Mouse (Mus musculus) natural killer cell, adult 2 months (primary cell): ENCODE measurements around the gene 1700034I23Rik.
"Not testable (repeated sequence)": the region's sequence is repeated elsewhere in the genome, so short reads cannot be mapped to it uniquely, and the experiment has no call there.

Source experiments
- DNase-seq, 2 experiments: peaks; one replicate each; pipeline ENCODE4 v3.0.0; 2022; ENCODE audit warnings: low spot score in 2 of 2

1700034I23Rik gene

DNA sequence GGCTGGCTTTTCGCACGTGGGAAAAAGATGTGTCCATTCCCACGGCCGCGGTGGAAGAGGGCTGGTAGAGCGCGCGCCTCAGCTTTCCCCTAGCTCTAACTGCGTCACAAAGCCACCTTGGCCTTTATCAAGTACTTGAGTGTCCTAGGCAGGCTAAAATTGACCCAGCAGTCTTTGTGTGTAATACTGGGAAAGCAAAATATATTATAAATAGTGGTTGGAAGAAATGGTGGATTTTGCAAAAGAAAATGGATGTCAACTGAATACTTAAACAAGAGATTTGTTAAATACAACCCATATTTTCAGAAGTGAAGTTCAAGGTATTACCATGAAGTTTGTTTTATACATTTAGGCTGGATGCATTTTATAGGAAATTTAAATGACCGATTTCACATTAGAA is at the start of gene 1700034I23Rik:
TSS of gene 1700034I23Rik (minus strand) at position 101 of the 400 bp plus-strand sequence.
- not testable (repeated sequence) for DNase-seq

DNA sequence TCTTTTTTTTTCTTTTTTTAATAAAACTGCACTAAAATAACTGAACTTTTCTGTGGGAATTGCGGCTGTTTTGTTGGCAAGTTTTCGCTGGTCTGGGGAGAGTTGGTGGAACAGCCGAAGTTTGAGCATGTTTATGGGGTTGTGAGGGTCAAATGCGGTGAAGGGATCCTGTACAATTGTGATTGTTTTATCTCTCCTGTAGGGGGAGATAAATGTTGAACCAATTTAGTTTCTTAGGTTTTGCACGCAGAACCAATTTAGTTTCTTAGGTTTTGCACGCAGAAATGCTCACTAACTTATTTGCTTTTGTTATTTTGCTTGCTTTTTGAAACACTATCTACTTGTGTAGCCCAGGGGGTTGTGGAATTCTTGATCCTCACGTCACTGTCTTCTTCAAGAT is 49.0 kb upstream of the 1700034I23Rik start:
- peak; percentile 5 to 16 for DNase-seq

DNA sequence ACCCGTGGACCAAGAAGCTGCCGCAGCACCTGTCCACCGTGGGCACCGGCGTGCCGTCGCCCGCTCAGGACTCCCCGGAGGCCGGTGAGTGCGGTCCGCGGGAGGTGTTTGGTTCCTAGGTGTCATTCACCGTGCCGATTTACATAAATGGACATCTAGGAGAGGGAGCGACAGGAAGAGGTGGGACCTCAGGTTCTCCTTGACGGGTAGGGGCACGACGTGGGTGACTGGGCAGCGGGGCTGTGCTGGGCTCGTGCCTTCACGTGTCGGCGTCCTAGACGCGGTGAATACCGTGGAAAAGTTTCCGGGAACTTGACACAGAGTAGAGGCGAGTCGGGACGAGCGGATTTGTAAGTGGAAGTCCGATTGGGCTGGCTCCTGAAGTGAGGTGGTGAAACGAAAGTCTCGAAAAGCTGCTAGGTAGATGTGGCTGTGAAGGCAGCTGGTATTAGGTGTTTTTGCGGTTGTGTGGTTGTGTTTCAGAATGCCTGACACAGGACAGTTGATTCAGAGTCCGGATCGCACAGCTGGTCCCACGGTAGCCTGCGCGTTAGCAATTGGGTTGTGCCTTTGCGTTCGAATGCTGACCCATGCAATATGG is 48.4 kb upstream of the 1700034I23Rik start:
- peak; percentile 18 to 41 for DNase-seq

DNA sequence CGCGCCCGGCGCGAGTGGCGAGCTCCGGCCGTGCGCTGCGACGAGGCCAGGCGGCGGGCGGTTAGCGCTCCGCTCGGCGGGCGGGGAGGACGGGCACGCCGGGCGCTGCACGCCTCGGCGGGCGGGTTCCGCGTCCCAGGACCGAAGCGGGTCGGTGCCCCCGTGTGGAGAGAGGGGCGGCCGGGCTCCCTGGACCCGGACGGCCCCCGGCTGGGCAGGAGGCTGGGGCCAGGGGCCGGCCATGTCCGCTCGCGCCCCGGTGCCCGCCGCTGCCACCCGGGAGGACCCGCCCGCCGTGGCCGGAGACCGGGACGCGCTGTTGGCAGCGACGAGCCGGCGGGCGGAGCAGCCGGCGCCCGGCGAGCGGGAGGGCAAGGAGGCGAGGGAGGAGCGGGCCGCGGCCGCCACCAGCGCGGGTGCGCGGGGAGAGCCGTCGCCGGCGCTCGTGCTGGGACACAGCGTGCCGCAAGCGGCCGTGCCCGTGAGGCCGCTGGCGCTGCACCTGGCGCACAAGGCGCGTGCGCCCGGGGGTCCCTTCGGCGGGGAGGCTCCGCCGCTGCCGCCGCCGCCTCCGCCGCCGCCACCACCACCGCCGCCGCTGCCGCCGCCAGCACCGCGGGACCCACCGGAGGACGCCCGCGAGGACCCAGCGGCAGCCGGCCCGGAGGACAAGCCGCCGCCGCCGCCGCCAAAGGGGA is 47.7 kb upstream of the 1700034I23Rik start:
- peak; percentile 3 to 28 for DNase-seq

DNA sequence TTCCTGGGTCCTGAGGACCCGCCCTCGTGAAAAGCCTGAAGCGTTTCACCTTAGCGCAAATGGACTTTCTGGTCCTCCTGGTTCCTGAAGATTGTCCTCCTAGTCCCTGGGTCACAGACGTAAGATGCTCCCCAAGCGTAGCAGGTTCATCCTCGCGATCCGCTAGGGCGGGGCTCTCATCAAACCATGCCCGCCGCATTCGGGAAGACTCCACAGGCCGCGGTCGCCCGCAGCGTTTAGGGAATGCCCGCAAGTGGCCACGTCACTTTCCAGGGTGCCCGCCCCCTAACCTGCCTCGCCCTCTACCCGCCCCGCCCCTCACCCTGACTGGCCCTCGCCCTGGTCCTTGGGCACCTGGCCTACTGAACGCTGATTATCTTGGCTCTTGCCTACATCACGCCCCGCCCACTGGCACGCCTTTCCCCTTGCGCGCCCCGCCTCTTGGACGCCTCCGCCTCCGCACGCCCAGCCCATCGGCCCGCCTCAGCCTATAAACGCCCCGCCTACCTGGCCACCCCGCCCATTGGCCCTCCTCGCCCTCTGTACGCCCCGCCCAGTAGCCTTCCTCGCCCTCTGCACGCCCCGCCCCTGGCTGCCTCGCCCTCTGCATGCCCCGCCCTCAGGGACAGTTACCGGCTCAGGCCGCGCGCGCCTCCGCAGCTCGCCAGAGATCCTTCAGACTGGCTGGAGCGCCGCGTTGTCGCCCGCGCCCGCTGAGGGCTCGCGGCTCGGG is 47.0 kb upstream of the 1700034I23Rik start, which contains the start of gene Larp1b:
TSS of gene Larp1b (plus strand) at position 659 of the 733 bp plus-strand sequence.
- peak; percentile 100 for DNase-seq

DNA sequence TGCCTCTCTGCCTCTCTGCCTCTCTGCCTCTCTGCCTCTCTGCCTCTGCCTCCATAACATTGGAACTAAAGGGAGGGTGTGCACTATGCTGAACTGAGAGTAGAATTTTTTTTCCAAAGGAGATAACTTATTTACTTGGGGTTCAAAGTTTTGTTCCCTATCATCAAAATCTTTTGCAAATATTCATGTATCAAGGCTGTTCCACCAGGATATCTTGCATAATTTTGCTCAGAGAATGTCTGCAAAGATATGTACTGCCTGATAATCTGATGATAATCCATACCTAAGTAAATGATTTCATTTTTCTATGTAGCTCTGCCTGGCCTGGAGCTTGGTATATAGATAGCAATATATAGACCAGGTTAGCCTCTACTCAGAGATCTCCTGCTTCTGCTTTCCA is 36.7 kb upstream of the 1700034I23Rik start:
- DNase-seq, result no peak

DNA sequence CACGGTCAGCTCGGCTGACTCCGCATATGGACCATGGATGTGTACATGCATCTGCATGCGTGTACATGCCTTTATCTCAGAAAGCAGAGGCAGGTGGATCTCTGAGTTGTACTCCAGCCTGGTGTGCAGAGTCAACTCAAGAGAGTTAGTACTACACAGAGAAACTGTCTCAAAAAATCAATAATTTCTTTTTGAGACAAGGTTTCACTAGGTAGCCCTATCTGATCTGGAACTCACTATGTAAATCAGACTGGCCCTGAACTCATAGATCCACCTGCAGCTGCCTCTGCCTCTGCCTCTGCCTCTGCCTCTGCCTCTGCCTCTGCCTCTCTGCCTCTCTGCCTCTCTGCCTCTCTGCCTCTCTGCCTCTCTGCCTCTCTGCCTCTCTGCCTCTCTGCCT is 36.2 kb upstream of the 1700034I23Rik start:
- DNase-seq, result no peak

DNA sequence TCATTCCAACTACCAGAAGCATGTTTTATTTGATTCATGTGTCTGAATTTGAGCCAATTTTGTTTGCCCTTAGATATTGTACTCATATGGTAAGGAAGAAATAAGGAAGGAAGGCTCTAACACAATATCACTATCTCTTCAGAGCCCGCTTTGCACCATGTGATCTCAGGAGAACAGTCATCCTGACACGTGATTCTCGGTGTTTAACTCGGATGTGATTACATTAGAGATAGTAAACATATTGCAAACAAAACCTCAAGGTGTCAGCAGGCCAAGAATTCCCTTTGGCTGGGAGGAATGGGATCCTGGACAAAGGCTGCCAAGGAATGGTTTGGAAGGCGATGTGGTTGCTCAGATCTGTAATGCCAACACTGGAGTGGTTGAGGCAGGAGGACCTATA is 35.8 kb upstream of the 1700034I23Rik start:
- DNase-seq, result no peak

DNA sequence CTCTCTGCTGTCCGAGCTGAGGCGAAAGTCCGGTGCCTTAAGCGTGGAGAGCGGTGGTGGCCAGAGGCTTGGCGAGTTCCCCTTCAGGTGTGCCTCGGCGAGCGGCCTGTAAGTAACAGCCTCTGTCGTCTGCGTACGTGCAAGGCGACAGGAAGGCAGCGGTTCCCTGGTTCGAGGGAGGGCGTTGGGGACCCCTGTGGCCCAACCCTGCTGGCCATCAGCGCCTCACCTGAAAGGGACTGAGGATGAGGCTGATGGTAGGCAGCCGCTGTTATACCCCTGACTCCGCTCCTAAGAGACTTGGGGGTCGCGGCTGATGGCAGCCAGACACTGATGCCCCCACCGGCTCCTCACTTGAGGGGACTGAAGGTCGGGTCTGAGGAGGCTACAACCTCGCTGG is 8.0 kb downstream of the 1700034I23Rik start:
- not testable (repeated sequence) for DNase-seq

DNA sequence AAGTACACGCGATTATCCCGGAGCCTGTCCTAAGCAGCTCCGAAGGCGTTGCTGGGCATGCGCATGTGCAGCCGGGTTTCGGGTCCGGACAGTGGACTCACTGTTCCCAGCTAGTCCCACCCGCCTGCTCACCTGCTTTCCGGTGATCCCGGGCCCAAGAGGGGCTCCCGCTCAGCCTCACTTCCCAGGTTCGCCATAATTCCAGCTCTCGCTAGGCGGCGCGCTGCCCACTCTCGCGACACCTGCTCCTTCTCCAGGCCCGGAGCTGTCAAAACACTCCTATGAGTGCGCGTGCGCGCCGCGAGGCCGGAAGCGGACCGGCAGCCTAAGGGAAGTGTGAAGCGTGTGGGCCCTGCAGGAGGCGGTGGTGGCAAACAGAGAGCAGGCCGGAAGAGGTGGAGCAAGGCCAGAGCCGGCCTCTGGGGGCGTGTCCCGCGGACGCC is 8.5 kb downstream of the 1700034I23Rik start:
- peak; percentile 98 to 99 for DNase-seq

DNA sequence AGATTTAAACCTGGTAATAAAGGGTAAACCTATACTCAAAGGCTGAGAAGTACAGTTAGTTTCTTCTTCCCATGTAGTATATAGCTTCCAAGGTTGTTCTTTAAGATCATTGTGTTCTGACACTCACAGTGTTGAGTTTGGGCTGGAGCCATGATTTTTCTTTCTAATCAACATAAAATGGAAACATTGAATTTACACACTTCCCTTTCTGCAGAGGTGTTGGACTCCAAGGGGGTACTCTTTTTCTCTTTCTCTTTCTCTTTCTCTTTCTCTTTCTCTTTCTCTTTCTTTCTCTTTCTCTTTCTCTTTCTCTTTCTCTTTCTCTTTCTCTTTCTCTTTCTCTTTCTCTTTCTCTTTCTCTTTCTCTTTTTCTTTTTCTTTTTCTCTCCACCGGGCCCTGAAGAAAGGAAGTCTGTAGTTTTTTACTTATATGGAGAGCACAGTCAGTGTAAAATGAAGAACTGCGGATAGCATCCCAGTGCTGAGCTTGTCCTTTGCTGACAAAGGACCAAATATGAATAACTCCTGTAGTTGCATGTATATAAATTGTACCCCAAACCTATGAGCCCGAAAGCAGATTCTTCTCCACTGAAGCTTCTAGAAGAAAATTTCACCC is 49.1 kb downstream of the 1700034I23Rik start:
- DNase-seq, result not testable (repeated sequence)
